Mouse (Mus musculus) embryonic facial prominence, embryonic 14.5 days (tissue): ENCODE measurements around the gene Bsdc1. TPM values are rescaled to one million over a fixed set of nuclear protein-coding genes. Genes with fewer than 3 reads are reported as not detected.
"Not testable (repeated sequence)": the region's sequence is repeated elsewhere in the genome, so short reads cannot be mapped to it uniquely, and the experiment has no call there.

Source experiments
- ATAC-seq: fragments of 200-750 bp; cut with Nextera tagmentation; 2 replicates; pipeline ENCODE4 v1.8.0; 2017; ENCODE audit warnings: low read depth, moderate number of reproducible peaks, moderate TSS enrichment
- DNase-seq: peaks from one replicate; pipeline ENCODE4 v3.0.0-alpha.2; 2015; ENCODE audit warnings: low spot score
- H3K27ac ChIP-seq: fragments of 300-500 bp; sonication (generic); replicated peaks from 2 replicates; pipeline ENCODE4 v1.5.1; 2014; ENCODE audit warnings: low read depth, mild to moderate bottlenecking, low read length, moderate library complexity
- H3K27me3 ChIP-seq: fragments of 300-500 bp; sonication (generic); replicated peaks from 2 replicates; pipeline ENCODE4 v1.6.1; 2014; ENCODE audit warnings: low read length; ENCODE audit not compliant: control insufficient read depth, insufficient read depth
- H3K36me3 ChIP-seq: fragments of 300-500 bp; sonication (generic); 2 replicates; pipeline ENCODE4 v1.6.1; 2014; ENCODE audit warnings: low read length, mixed read lengths; ENCODE audit not compliant: control insufficient read depth, insufficient read depth
- H3K4me1 ChIP-seq: fragments of 300-500 bp; sonication (generic); 2 replicates; pipeline ENCODE4 v1.6.1; 2014; ENCODE audit warnings: antibody characterized with exemption, low read length; ENCODE audit not compliant: control insufficient read depth, insufficient read depth
- H3K4me2 ChIP-seq: fragments of 300-500 bp; sonication (generic); 2 replicates; pipeline ENCODE4 v1.6.1; 2014; ENCODE audit warnings: low read depth, mild to moderate bottlenecking, low read length, moderate library complexity, mixed read lengths
- H3K4me3 ChIP-seq: fragments of 300-500 bp; sonication (generic); 2 replicates; pipeline ENCODE4 v1.5.1; 2014; ENCODE audit warnings: low read depth, mild to moderate bottlenecking, low read length
- H3K9ac ChIP-seq: fragments of 300-500 bp; sonication (generic); 2 replicates; pipeline ENCODE4 v1.6.1; 2014; ENCODE audit warnings: low read depth, mild to moderate bottlenecking, low read length, moderate library complexity, mixed read lengths
- H3K9me3 ChIP-seq: fragments of 300-500 bp; sonication (generic); 2 replicates; pipeline ENCODE4 v1.6.1; 2016; ENCODE audit warnings: low read length; ENCODE audit not compliant: control insufficient read depth
- WGBS: fragments of 180-500 bp; shearing (Covaris S2); extraction: QIAGEN DNeasy Blood & Tissue Kit; methylation state at CpG from one replicate; pipeline ENCODE4 v1.1.7; 2014; 5-methylcytosine and 5-hydroxymethylcytosine counted together
- polyA plus RNA-seq: library from polyadenylated mRNA; unstranded; fragments of >200 nt; fragmentation: Nextera tagmentation; extraction: Ambion mirVana; gene quantifications from 2 replicates; pipeline ENCODE4 v1.2.1, GENCODE M21; 2014

Bsdc1 gene
- polyA plus RNA-seq, 1 experiment from 2014 or later, result 27.7 TPM

DNA sequence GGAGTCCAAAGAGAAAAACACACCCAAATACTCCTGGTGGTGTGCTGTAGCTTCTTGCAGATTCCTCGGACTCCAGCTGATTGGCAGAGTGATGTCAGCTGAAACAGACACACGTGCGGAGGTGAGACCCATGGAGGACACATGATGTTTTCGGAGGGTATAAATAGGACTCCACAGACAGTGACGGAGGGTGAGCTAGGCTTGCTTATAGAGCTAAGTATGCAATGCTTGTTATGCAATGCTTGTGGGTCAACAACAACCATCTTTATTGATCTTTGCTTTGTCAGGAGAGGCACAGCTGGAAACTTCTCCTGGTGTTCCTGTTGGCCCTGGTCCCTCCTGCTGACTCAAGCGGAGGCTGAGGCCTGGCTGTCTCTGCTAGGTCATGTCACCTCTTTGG, 12.7 kb upstream of the Bsdc1 start:
- Histone ChIP-seq H3K4me2 (no peak overlapping the region), H3K9ac (no peak overlapping the region), H3K9me3 (no peaks in the 10 kb centered on the region), H3K27ac (no peak overlapping the region), H3K36me3 (no peaks in the 10 kb centered on the region), H3K4me3 (no peak overlapping the region), H3K27me3 (no peaks in the 10 kb centered on the region), H3K4me1 (no peaks in the 10 kb centered on the region)
- 93% methylated on average over 6 of the region's 6 CpGs for WGBS
- DNase-seq (no peak), ATAC-seq (no peak)

DNA sequence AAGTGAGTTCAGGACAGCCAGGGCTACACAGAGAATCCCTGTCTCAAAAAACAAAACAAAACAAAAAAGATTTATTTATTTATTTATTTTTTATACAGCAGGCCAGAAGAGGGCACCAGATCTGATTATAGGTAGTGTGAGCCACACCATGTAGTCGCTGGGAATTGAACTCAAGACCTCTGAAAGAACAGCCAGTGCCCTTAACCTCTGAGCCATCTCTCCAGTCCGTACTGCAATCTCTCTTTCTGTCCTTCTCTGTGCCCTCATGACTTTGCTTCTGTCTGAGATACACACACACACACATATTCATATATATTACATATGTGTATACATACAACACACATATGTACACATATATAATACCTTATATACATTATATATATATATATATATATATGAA, 10.5 kb upstream of the Bsdc1 start:
- H3K4me2 ChIP-seq, result no peak overlapping the region
- H3K27me3 ChIP-seq, result no peaks in the 10 kb centered on the region
- no peak overlapping the region for H3K27ac ChIP-seq
- H3K9me3 ChIP-seq, result no peaks in the 10 kb centered on the region
- whole genome bisulfite sequencing, result 85% methylated on average over 2 of the region's 2 CpGs
- H3K4me3 ChIP-seq, result no peak overlapping the region
- DNase-seq, result no peak
- no peak for ATAC-seq
- H3K9ac ChIP-seq, result no peak overlapping the region
- no peaks in the 10 kb centered on the region for H3K36me3 ChIP-seq
- H3K4me1 ChIP-seq, result no peaks in the 10 kb centered on the region

GRCm38 (mm10) chr4:129451471-129452169, 9.8 kb upstream of the Bsdc1 start:
- DNase-seq, result peak; percentile 31
- WGBS, result 85% methylated on average over 15 of the region's 15 CpGs
- no peak for ATAC-seq
- Histone ChIP-seq H3K27ac (no peak overlapping the region), H3K27me3 (no peaks in the 10 kb centered on the region), H3K9me3 (no peaks in the 10 kb centered on the region), H3K4me3 (no peak overlapping the region), H3K4me1 (no peaks in the 10 kb centered on the region), H3K36me3 (no peaks in the 10 kb centered on the region), H3K9ac (no peak overlapping the region), H3K4me2 (no peak overlapping the region)

DNA sequence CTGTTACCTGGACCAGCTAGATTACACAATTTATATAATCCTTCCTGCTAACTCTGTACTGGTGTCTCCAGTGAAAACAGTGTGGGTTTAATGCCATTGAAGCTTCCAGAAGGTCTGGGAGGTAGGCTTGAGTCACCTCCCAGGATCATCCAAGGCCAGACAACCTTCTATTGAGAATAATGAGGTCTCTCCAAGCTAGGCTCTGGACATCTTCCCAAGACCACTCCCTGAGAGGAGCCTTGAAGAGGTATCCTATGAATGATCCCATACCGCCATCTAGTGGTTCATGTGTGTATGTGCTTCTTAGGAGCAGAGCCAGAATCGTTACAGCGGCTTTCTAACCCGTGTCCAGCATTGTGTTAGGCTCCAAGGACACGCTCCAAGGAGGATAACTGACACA, 6.1 kb upstream of the Bsdc1 start:
- ATAC-seq (peak; percentile 86), DNase-seq (peak; percentile 93)
- H3K9me3 ChIP-seq, result no peaks in the 10 kb centered on the region
- H3K4me1 ChIP-seq, result no peaks in the 10 kb centered on the region
- H3K9ac ChIP-seq, result no peak overlapping the region
- H3K27ac ChIP-seq, result no peak overlapping the region
- H3K27me3 ChIP-seq, result no peaks in the 10 kb centered on the region
- no peaks in the 10 kb centered on the region for H3K36me3 ChIP-seq
- H3K4me2 ChIP-seq, result no peak overlapping the region
- WGBS, result 7% methylated on average over 5 of the region's 5 CpGs
- no peak overlapping the region for H3K4me3 ChIP-seq

DNA sequence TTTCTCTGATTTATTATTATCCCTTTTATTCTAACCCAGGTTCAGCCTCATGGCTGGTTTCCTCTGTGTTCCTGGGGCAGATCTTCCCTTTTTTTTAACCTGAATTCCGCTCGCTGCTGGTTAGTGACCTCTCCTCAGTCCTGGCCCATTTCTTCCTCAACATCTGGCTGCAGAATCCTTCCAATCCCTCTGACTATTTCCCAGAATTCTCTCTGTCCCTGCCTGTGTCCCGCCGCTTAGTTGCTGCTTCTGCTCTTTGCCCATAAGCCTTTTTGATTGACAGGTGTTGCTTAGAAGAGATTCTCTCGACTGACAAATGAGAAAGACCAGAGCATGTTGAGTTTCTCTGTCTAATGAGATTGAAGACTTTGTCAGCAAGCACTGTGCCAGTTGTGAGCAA, 5.3 kb upstream of the Bsdc1 start:
- no peaks in the 10 kb centered on the region for H3K27me3 ChIP-seq
- 49% methylated on average over 5 of the region's 5 CpGs for WGBS
- no peak for ATAC-seq
- DNase-seq, result no peak
- H3K4me2 ChIP-seq, result no peak overlapping the region
- H3K4me3 ChIP-seq, result no peak overlapping the region
- no peaks in the 10 kb centered on the region for H3K36me3 ChIP-seq
- H3K9ac ChIP-seq, result no peak overlapping the region
- H3K9me3 ChIP-seq, result no peaks in the 10 kb centered on the region
- H3K27ac ChIP-seq, result no peak overlapping the region
- H3K4me1 ChIP-seq, result no peaks in the 10 kb centered on the region

GRCm38 (mm10) chr4:129457311-129457710, 4.1 kb upstream of the Bsdc1 start:
- not testable (repeated sequence) for H3K27ac ChIP-seq, H3K9ac ChIP-seq, H3K27me3 ChIP-seq, H3K4me2 ChIP-seq, H3K4me1 ChIP-seq, H3K36me3 ChIP-seq, H3K9me3 ChIP-seq, DNase-seq, ATAC-seq, H3K4me3 ChIP-seq
- 72% methylated on average over 2 of the region's 2 CpGs for WGBS

GRCm38 (mm10) chr4:129459726-129460125, 1.7 kb upstream of the Bsdc1 start:
- Histone ChIP-seq H3K9me3 (no peaks in the 10 kb centered on the region), H3K4me1 (peaks cover 5% of the 10 kb centered on the region; the same call in 1 of the 2 replicates), H3K27ac (no peak overlapping the region), H3K4me2 (no peak overlapping the region), H3K27me3 (no peaks in the 10 kb centered on the region), H3K9ac (no peak overlapping the region), H3K36me3 (peaks cover 11% of the 10 kb centered on the region; the same call in 1 of the 2 replicates), H3K4me3 (no peak overlapping the region)
- DNase-seq, result no peak
- WGBS, result 89% methylated on average over 3 of the region's 3 CpGs
- no peak for ATAC-seq

GRCm38 (mm10) chr4:129460827-129461182, 576 bp upstream of the Bsdc1 start:
- peak; percentile 9; the same call in 1 of the 2 replicates for ATAC-seq

DNA sequence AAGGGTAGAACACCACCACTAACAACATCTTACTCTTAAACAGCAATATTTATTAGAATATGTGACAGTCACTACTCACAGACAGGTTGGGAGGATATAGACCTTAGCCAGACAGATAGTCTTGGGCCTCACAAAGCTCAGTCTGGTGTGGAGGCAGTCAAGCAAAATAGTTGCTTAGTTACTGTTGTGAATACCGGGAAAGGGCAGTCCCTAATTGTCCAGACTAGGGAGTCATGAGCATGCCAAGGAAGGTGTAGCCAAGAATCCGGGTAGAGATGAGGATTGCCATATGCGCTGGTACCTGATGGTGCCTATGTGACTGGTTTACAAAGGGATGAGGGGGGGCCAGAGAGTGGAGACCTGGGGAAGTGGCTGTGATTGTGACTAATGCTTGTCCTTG, 737 bp downstream of the Bsdc1 start:
- no peaks in the 10 kb centered on the region for H3K9me3 ChIP-seq
- ATAC-seq, result no peak
- peak overlapping the region; percentile 78 for H3K9ac ChIP-seq
- peaks cover 35% of the 10 kb centered on the region for H3K36me3 ChIP-seq
- no peak overlapping the region for H3K27ac ChIP-seq
- no peaks in the 10 kb centered on the region for H3K27me3 ChIP-seq
- peak overlapping the region; percentile 76 for H3K4me2 ChIP-seq
- peak overlapping the region; percentile 68 for H3K4me3 ChIP-seq
- no peak for DNase-seq
- peaks cover 5% of the 10 kb centered on the region; the same call in 1 of the 2 replicates for H3K4me1 ChIP-seq
- 39% methylated on average over 3 of the region's 3 CpGs for WGBS

More at GRCm38 (mm10) chr4:129460827-129461182, 576 bp upstream of the Bsdc1 start:
- peak overlapping the region; percentile 66 for H3K9ac ChIP-seq
- peaks cover 22% of the 10 kb centered on the region for H3K36me3 ChIP-seq
- WGBS, result 1% methylated on average over 4 of the region's 4 CpGs
- H3K4me1 ChIP-seq, result peaks cover 5% of the 10 kb centered on the region; the same call in 1 of the 2 replicates
- peak overlapping the region; percentile 89 for H3K27ac ChIP-seq
- H3K4me3 ChIP-seq, result peak overlapping the region; percentile 68
- H3K9me3 ChIP-seq, result no peaks in the 10 kb centered on the region
- no peaks in the 10 kb centered on the region for H3K27me3 ChIP-seq
- peak overlapping the region; percentile 58 for H3K4me2 ChIP-seq
- DNase-seq, result no peak
